Mouse (Mus musculus): ENCODE data around the gene Dph2. TPM values are rescaled to one million over a fixed set of nuclear protein-coding genes. Genes with fewer than 3 reads are reported as not detected.

The Dph2 gene
- total and polyA plus RNA-seq, 2 experiments, result 1.7 to 10.2 TPM

DNA sequence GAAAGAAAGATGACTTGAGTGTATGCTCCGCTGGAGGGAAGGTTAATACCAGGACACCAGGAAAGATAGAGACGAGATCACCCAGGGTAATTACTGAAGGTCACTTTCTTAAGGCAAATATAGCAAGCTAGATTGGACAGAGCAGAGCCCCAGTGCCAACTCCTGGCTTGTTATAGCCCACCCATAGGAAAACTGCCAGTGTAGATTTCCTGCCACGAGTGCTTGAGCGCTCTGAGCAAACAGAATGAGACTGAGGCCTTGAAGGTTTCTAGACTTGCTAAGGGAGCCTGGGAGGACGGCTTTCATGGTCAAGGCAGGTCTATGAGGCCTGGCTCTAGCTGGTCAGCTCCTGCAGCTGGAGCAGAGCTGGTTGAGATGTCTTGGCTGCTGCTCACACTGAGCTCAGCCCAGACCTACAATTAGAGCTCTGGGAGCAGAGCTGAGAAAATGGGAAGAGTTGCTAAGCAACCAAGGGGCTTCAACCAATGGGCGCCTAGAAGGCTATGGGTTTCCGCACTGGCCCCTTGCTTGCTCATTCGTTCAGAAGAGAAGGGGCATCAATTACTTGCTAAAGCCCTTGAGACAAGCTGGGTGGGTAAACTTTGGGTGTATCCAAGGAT, 17.1 kb upstream of the Dph2 start:
- Histone ChIP-seq H3K79me2 (ENCODE audit: control insufficient read depth, insufficient read depth, low read length) (peaks cover 3% of the 10 kb centered on the region; the same call in 1 of the 2 replicates), H3K27ac (replicated peaks; ENCODE audit: insufficient read depth, low read depth, low read length) (no peak overlapping the region), H3K4me1 (ENCODE audit: control insufficient read depth, insufficient read depth, low read length) (peaks cover 6% of the 10 kb centered on the region), H3K36me3 (ENCODE audit: control insufficient read depth, insufficient read depth, low read length) (no peaks in the 10 kb centered on the region), H3K4me3 (ENCODE audit: insufficient read depth, low read depth, low read length) (no peak overlapping the region), H3K27me3 (ENCODE audit: control insufficient read depth, insufficient read depth, low read length) (no peaks in the 10 kb centered on the region), H3K9ac (ENCODE audit: low read depth, low read length) (no peak overlapping the region)
- 82% methylated on average over 8 of the region's 8 CpGs for WGBS
- TF ChIP-seq CTCF (IDR thresholded peaks at IDR 0.05; ENCODE audit: low read depth, low read length) (no peak), POLR2A (IDR thresholded peaks at IDR 0.05; ENCODE audit: extremely low read depth, insufficient read depth, low read length) (no peak)
- no peak for DNase-seq (ENCODE audit: extremely low read depth, low read depth, low spot score)

DNA sequence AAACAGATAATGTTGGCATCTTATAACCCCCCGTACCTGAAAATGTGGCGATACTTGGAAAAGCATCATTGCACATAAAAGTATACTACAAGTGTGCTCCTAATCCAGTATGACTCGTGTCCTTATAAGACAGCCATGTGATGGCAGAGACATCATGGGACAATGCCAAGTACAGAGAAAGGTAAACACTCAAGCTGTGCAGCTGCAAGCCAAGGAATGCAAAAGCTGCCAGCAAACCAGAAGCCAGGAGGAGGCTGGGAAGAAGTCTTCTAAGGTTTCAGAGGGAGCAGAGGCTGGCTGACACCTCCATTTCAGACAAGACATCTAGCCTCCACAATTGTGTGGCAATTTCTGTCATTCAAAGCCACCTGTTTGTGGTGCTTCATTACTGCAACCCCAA, 14.4 kb upstream of the Dph2 start:
- no peak for TF ChIP-seq CTCF (IDR thresholded peaks at IDR 0.05; ENCODE audit: low read depth, low read length)
- TF ChIP-seq POLR2A (IDR thresholded peaks at IDR 0.05; ENCODE audit: extremely low read depth, insufficient read depth, low read length), result no peak
- Histone ChIP-seq H3K36me3 (ENCODE audit: control insufficient read depth, insufficient read depth, low read length) (peaks cover 8% of the 10 kb centered on the region), H3K4me1 (ENCODE audit: control insufficient read depth, insufficient read depth, low read length) (no peaks in the 10 kb centered on the region), H3K4me3 (ENCODE audit: insufficient read depth, low read depth, low read length) (no peak overlapping the region), H3K27ac (replicated peaks; ENCODE audit: insufficient read depth, low read depth, low read length) (no peak overlapping the region), H3K79me2 (ENCODE audit: control insufficient read depth, insufficient read depth, low read length) (no peaks in the 10 kb centered on the region), H3K27me3 (ENCODE audit: control insufficient read depth, insufficient read depth, low read length) (no peaks in the 10 kb centered on the region), H3K9ac (ENCODE audit: low read depth, low read length) (no peak overlapping the region)
- 76% methylated on average over 3 of the region's 3 CpGs for WGBS
- peak; percentile 46 for DNase-seq (ENCODE audit: extremely low read depth, low read depth, low spot score)

DNA sequence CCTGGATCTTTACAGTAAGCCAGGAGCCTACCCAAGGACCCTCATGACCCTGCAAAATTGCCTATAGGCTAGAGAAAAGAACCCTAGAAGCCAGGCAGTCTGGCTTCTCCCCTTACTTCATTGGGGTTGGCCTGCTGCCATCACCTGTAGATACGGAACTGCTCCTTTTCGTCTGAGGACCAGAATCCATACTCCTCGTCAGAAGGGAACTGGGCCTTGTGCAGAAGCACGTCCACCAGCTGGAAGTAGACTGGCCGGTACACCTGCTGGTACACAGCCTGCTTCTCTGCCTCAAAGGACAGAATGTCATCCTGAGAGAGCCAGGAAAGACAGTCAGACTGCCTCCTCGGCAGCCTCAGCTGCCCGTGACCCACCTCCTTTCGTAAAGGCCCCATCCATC, 12.9 kb upstream of the Dph2 start:
- Histone ChIP-seq H3K27ac (replicated peaks; ENCODE audit: insufficient read depth, low read depth, low read length) (no peak overlapping the region), H3K9ac (ENCODE audit: low read depth, low read length) (no peak overlapping the region), H3K79me2 (ENCODE audit: control insufficient read depth, insufficient read depth, low read length) (no peaks in the 10 kb centered on the region), H3K36me3 (ENCODE audit: control insufficient read depth, insufficient read depth, low read length) (peaks cover 16% of the 10 kb centered on the region), H3K4me1 (ENCODE audit: control insufficient read depth, insufficient read depth, low read length) (no peaks in the 10 kb centered on the region), H3K4me3 (ENCODE audit: insufficient read depth, low read depth, low read length) (no peak overlapping the region), H3K27me3 (ENCODE audit: control insufficient read depth, insufficient read depth, low read length) (no peaks in the 10 kb centered on the region)
- no peak for TF ChIP-seq POLR2A (IDR thresholded peaks at IDR 0.05; ENCODE audit: extremely low read depth, insufficient read depth, low read length)
- 94% methylated on average over 8 of the region's 8 CpGs for WGBS
- no peak for DNase-seq (ENCODE audit: extremely low read depth, low read depth, low spot score)

GRCm38 (mm10) chr4:117904094-117904493, 12.3 kb upstream of the Dph2 start:
- WGBS, result 95% methylated on average over 10 of the region's 10 CpGs
- Histone ChIP-seq H3K4me1 (ENCODE audit: control insufficient read depth, insufficient read depth, low read length) (no peaks in the 10 kb centered on the region), H3K4me3 (ENCODE audit: insufficient read depth, low read depth, low read length) (no peak overlapping the region)

DNA sequence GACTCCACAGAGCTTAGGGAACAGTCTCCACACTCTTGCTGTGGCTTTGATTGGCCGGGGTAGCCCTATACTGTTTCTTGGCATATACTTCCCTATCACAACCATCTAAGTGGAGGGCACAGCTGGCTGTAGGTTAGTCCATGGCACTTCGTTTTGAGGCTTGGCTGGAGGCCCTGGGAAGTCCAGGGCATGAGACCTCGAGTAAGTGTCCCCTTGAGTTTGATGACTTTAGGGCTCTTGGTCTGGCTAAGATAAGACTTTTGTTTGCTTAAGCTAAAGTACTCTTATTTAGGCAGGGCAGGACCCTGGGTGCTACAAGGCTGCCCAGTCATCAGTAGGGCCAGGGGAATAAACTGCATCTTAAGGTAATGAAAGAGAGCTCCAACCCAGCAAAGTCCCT, 6.3 kb upstream of the Dph2 start:
- TF ChIP-seq POLR2A (IDR thresholded peaks at IDR 0.05; ENCODE audit: extremely low read depth, insufficient read depth, low read length) (no peak), CTCF (IDR thresholded peaks at IDR 0.05; ENCODE audit: low read depth, low read length) (no peak)
- H3K4me3 ChIP-seq (ENCODE audit: insufficient read depth, low read depth, low read length), result no peak overlapping the region
- no peak overlapping the region for H3K27ac ChIP-seq (replicated peaks; ENCODE audit: insufficient read depth, low read depth, low read length)

More at GRCm38 (mm10) chr4:117904094-117904493, 12.3 kb upstream of the Dph2 start:
- H3K27me3 ChIP-seq (ENCODE audit: control insufficient read depth, insufficient read depth, low read length), result no peaks in the 10 kb centered on the region
- no peak overlapping the region for H3K27ac ChIP-seq (replicated peaks; ENCODE audit: insufficient read depth, low read depth, low read length)
- H3K36me3 ChIP-seq (ENCODE audit: control insufficient read depth, insufficient read depth, low read length), result peaks cover 19% of the 10 kb centered on the region
- no peak for TF ChIP-seq POLR2A (IDR thresholded peaks at IDR 0.05; ENCODE audit: extremely low read depth, insufficient read depth, low read length)
- no peak for TF ChIP-seq CTCF (IDR thresholded peaks at IDR 0.05; ENCODE audit: low read depth, low read length)
- no peak for DNase-seq (ENCODE audit: extremely low read depth, low read depth, low spot score)
- no peaks in the 10 kb centered on the region for H3K79me2 ChIP-seq (ENCODE audit: control insufficient read depth, insufficient read depth, low read length)
- no peak overlapping the region for H3K9ac ChIP-seq (ENCODE audit: low read depth, low read length)

DNA sequence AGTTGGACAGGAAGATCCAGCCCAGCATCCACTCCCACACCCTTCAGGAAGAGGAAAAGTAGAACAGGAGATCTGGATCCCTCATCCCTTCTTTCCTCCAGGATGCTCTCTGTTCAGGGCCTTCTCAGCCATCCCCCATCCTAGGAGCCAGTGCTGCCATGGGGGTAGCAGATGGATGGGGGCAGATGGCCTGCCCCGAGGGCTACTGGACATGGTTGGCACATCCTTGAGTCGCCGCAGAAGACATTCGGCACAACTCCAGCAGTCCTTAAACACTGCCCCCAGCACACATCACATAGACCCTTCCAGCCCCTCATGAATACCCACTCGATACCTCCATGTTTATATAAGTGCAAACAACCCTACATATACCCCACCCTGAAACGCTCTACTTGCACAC, 4.2 kb upstream of the Dph2 start:
- H3K4me1 ChIP-seq (ENCODE audit: control insufficient read depth, insufficient read depth, low read length), result peaks cover 4% of the 10 kb centered on the region; the same call in 1 of the 2 replicates
- no peak for DNase-seq (ENCODE audit: extremely low read depth, low read depth, low spot score)
- no peaks in the 10 kb centered on the region for H3K27me3 ChIP-seq (ENCODE audit: control insufficient read depth, insufficient read depth, low read length)
- no peak overlapping the region for H3K9ac ChIP-seq (ENCODE audit: low read depth, low read length)
- no peak overlapping the region for H3K27ac ChIP-seq (replicated peaks; ENCODE audit: insufficient read depth, low read depth, low read length)
- 94% methylated on average over 6 of the region's 6 CpGs for WGBS
- no peak for TF ChIP-seq CTCF (IDR thresholded peaks at IDR 0.05; ENCODE audit: low read depth, low read length)
- TF ChIP-seq POLR2A (IDR thresholded peaks at IDR 0.05; ENCODE audit: extremely low read depth, insufficient read depth, low read length), result no peak
- peaks cover 11% of the 10 kb centered on the region; the same call in 1 of the 2 replicates for H3K36me3 ChIP-seq (ENCODE audit: control insufficient read depth, insufficient read depth, low read length)
- H3K4me3 ChIP-seq (ENCODE audit: insufficient read depth, low read depth, low read length), result no peak overlapping the region
- no peaks in the 10 kb centered on the region for H3K79me2 ChIP-seq (ENCODE audit: control insufficient read depth, insufficient read depth, low read length)

More for the DNA sequence above, 6.3 kb upstream of the Dph2 start:
- DNase-seq (ENCODE audit: extremely low read depth, low read depth, low spot score), result no peak
- Histone ChIP-seq H3K36me3 (ENCODE audit: control insufficient read depth, insufficient read depth, low read length) (peaks cover 19% of the 10 kb centered on the region), H3K9ac (ENCODE audit: low read depth, low read length) (no peak overlapping the region), H3K27me3 (ENCODE audit: control insufficient read depth, insufficient read depth, low read length) (no peaks in the 10 kb centered on the region), H3K4me1 (ENCODE audit: control insufficient read depth, insufficient read depth, low read length) (no peaks in the 10 kb centered on the region), H3K79me2 (ENCODE audit: control insufficient read depth, insufficient read depth, low read length) (no peaks in the 10 kb centered on the region)
- 62% methylated on average over 3 of the region's 3 CpGs for WGBS
